Mouse (Mus musculus): ENCODE data around the gene Syn1. TPM values are rescaled to one million over a fixed set of nuclear protein-coding genes. Genes with fewer than 3 reads are reported as not detected.

The Syn1 gene
- total RNA-seq (2023): 1 to 10 TPM; 1.4 to 1.8 TPM

GRCm38 (mm10) chrX:20920844-20921364 is at the start of gene Syn1:
Gene Syn1, minus strand, starts transcription at chrX:20921004.

GRCm38 (mm10) chrX:20961477-20962378 is 40.9 kb upstream of the Syn1 start, which contains the start of gene Uxt:
Gene Uxt, minus strand, starts transcription at chrX:20962017.

GRCm38 (mm10) chrX:20950191-20950880 is 29.5 kb upstream of the Syn1 start, which contains the start of gene Elk1:
Gene Elk1, minus strand, starts transcription at chrX:20950608.

GRCm38 (mm10) chrX:20931364-20931763 is 10.6 kb upstream of the Syn1 start, which contains the start of gene Cfp:
Gene Cfp, minus strand, starts transcription at chrX:20931555.

GRCm38 (mm10) chrX:20869962-20870513 is 50.8 kb downstream of the Syn1 start, which contains the start of gene Timp1:
Gene Timp1, plus strand, starts transcription at chrX:20870166.

Other genes with a start within 250 kb of the Syn1 start
- 10 to 100 TPM; 39.5 to 42.3 TPM for gene Cdk16, start 233.1 kb downstream of the Syn1 start, total RNA-seq (2023)
- 1 to 10 TPM; 4.8 to 5.3 TPM for gene Usp11, start 217.1 kb downstream of the Syn1 start, total RNA-seq (2023)
- gene Araf, start 123.2 kb downstream of the Syn1 start, total RNA-seq (2023): 10 to 100 TPM; 51.7 to 59.3 TPM
- gene Timp1, start 50.8 kb downstream of the Syn1 start, total RNA-seq (2023): under 1 TPM in 1 of 2 experiments, not detected in 1; 0.64 TPM
- 100 to 1,000 TPM; 228 to 255 TPM for gene Cfp, start 10.6 kb upstream of the Syn1 start, total RNA-seq (2023)
- 10 to 100 TPM; 11.3 to 13.0 TPM for gene Elk1, start 29.6 kb upstream of the Syn1 start, total RNA-seq (2023)
- gene Uxt, start 41.0 kb upstream of the Syn1 start, total RNA-seq (2023): 10 to 100 TPM; 20.3 to 25.0 TPM
- 10 to 100 TPM; 11.4 to 12.8 TPM for gene Zfp182, start 141.3 kb upstream of the Syn1 start, total RNA-seq (2023)
- not detected for gene Spaca5, start 147.4 kb upstream of the Syn1 start, total RNA-seq (2023)
- gene Zfp300, start 168.5 kb upstream of the Syn1 start, total RNA-seq (2023): under 1 TPM in 1 of 2 experiments, not detected in 1; 0.07 TPM
- not detected for gene Ssxa1, start 194.8 kb upstream of the Syn1 start, total RNA-seq (2023)